Mouse (Mus musculus): ENCODE data around the gene Sptbn4. TPM values are rescaled to one million over a fixed set of nuclear protein-coding genes. Genes with fewer than 3 reads are reported as not detected.

Sptbn4 gene
- polyA plus RNA-seq, 1 experiment from 2014 or later: 0.09 TPM

DNA sequence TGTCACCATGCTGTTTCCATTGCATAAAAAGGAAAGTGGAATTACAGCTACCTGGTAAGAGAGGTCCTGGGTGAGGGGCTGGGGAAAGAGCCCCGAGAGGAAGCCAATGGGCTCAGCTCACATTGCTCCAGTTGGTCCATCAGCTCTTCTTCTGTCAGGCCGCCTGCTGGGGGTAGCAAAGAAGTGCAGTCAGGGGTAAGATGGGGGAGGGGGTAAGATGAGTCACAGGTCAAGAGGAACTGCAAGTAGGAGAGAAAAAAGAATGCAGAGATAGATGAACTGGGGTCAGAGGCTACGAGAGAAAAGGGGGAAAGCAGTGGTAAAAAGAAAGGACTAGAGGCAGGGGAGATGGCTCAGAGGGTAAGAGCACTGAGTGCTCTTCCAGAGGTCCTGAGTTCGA is 104.9 kb downstream of the Sptbn4 start:
- no peak for ATAC-seq (ENCODE audit: insufficient read depth)
- Histone ChIP-seq H3K4me2 (no peak overlapping the region), H3K4me1 (replicated peaks) (no peaks in the 10 kb centered on the region; the same call in 1 of the 2 replicates), H3K9ac (no peak overlapping the region), H3K27ac (replicated peaks) (no peak overlapping the region), H3K9me3 (replicated peaks) (no peaks in the 10 kb centered on the region), H3K4me3 (replicated peaks) (no peak overlapping the region), H3K27me3 (peaks cover 34% of the 10 kb centered on the region), H3K36me3 (replicated peaks) (0 out of 2 replicates have a peak, but pooled peaks cover 5% of the 10 kb centered on the region)
- 43% methylated on average over 4 of the region's 4 CpGs for WGBS (ENCODE audit: insufficient replicate concordance)

DNA sequence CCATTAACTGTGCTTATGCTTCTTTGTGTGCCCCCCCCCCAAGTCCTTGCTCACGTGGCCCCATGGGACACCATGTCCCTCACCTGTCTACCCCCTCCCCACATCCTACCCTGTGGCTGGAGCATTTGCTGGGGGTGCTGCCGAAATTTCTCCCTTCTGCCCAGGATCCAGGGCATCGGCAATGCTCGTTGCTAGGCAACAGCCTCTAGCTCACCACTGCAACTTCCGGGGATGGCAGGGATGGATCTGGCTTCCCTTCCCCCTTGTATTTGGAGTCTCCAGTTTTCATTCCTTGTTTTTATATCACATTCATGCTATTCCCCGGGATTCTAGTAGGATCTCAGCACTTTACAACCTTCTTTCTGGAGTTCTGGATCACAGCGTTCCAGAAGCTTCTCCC is 108.0 kb downstream of the Sptbn4 start:
- peaks cover 8% of the 10 kb centered on the region; the same call in 1 of the 2 replicates for H3K4me1 ChIP-seq (replicated peaks)
- 29% methylated on average over 7 of the region's 7 CpGs for WGBS (ENCODE audit: insufficient replicate concordance)
- no peak overlapping the region for H3K4me3 ChIP-seq (replicated peaks)
- 0 out of 2 replicates have a peak, but pooled peaks cover 1% of the 10 kb centered on the region for H3K36me3 ChIP-seq (replicated peaks)
- H3K4me2 ChIP-seq: no peak overlapping the region
- H3K9ac ChIP-seq: no peak overlapping the region
- no peaks in the 10 kb centered on the region for H3K9me3 ChIP-seq (replicated peaks)
- H3K27ac ChIP-seq (replicated peaks): no peak overlapping the region
- H3K27me3 ChIP-seq: peaks cover 65% of the 10 kb centered on the region
- no peak for ATAC-seq (ENCODE audit: insufficient read depth)

DNA sequence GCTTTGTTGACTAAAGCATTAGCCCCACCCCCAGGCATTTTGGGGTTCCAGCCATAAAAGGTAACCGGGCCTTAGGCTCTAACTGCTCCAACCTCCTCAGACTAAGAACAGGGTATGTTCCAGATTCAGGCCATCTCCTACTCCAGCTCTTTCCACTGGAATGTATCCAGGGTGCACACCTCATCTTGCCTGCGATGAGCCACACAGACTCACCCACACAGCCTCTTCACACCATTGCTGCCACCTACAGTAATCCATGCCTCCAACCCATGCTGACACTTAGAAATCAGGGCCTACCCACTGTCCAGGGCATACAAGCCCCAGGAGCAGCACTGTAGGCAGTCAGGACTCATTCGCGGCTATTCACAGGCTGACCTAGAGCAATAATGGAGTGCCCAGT is 108.4 kb downstream of the Sptbn4 start:
- ATAC-seq (ENCODE audit: insufficient read depth): no peak
- H3K9ac ChIP-seq: no peak overlapping the region
- 64% methylated on average over 4 of the region's 4 CpGs for WGBS (ENCODE audit: insufficient replicate concordance)

DNA sequence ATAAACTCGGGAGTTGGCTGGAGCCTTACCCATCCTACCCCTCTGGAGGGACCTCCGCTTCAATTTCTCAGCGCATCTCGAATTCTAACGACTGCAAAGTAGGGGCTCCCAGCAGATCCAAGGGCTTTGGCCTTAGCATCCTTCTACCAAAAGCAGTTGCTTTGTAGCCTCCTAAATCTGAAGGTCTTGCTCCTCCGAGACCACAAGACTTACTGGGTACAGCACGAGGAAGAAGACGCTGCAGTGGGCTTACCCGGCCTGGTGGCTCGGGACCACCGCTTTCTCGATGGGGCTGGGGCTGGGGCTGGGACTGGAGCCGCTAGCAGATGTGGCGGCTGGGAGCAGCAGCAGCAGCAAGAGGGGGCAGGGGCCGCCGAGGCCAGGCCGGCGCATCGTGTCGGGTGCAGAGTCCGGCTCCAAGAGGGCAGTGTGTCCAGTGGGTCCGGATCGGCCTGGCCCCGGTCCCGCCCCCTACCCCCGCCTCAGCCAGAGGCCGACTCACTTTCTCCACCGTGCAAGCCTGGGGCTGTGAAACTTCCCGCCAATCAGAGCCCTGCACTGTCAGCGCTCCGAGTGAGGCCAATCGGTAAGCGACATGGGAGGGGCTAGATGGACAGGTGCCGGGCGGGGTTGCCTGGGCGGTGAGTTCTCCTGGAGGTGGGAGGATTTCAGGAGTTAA is 110.2 kb downstream of the Sptbn4 start, which contains the start of gene Ltbp4:
Gene Ltbp4 (minus strand): TSS at position 518 of the 679 bp plus-strand sequence.
- peak within 1 kb of the TSS; percentile 50 for H3K4me2 ChIP-seq
- peaks cover 87% of the 10 kb centered on the region for H3K27me3 ChIP-seq
- H3K36me3 ChIP-seq (replicated peaks): no peaks in the 10 kb centered on the region
- peak; percentile 66 for ATAC-seq (ENCODE audit: insufficient read depth)
- H3K4me3 ChIP-seq (replicated peaks): peak within 1 kb of the TSS; percentile 14; the same call in 1 of the 2 replicates
- H3K4me1 ChIP-seq (replicated peaks): peaks cover 18% of the 10 kb centered on the region
- H3K9me3 ChIP-seq (replicated peaks): no peaks in the 10 kb centered on the region
- WGBS (ENCODE audit: insufficient replicate concordance): 2% methylated on average over 36 of the region's 36 CpGs
- H3K27ac ChIP-seq (replicated peaks): no peak within 1 kb of the TSS
- H3K9ac ChIP-seq: 0 out of 2 replicates have a peak within 1 kb of the TSS, but pooled peaks have one; percentile 2

More for the DNA sequence above, 108.4 kb downstream of the Sptbn4 start:
- H3K4me1 ChIP-seq (replicated peaks): peaks cover 8% of the 10 kb centered on the region; the same call in 1 of the 2 replicates
- no peaks in the 10 kb centered on the region for H3K36me3 ChIP-seq (replicated peaks)
- H3K27ac ChIP-seq (replicated peaks): no peak overlapping the region
- H3K27me3 ChIP-seq: peaks cover 69% of the 10 kb centered on the region
- no peak overlapping the region for H3K4me3 ChIP-seq (replicated peaks)
- no peaks in the 10 kb centered on the region for H3K9me3 ChIP-seq (replicated peaks)
- no peak overlapping the region for H3K4me2 ChIP-seq

DNA sequence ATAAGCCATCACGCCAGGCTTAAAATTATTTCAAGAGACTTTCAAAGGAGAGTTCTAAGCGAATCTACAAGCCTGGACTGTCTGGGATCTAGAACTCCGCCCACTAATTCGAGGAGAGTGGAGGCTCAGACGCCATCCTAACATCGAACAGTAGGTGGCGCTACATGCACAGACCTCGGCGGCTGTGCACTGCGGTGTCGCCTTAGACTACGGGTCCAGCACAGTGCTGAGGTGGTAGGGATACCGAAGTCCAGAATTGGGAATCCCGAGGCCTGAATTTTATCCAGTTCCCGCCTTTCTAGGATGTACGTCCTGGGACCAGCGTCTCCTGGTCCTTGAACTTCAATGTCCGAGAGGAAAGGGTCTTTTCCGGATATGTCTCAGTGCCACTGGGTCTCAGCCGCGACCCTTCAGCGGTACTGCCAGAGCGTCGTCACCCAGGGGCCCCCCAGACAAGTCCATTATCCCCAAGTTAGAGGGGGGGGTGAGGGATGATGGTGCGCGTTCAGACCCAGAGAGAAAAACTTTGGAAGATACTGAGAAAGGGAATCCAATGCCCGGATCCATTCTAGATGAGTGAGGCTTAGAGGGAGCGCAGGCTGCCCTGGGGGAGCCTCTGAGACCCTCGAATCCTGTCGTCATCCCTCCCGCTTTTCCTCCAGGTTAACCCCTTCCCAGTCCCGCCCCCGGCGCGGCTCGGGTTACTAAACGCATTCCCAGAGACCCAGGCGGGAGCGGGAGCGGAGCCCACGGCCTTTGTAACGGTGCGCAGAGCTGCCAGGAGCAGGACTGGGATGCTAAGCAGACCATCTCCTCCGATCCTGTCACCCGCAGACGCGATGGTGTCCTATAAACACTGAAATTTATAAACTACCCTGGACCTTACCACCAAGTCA is 111.3 kb downstream of the Sptbn4 start:
- WGBS (ENCODE audit: insufficient replicate concordance): 2% methylated on average over 47 of the region's 47 CpGs
- Histone ChIP-seq H3K9ac (no peak overlapping the region), H3K27me3 (peaks cover 98% of the 10 kb centered on the region), H3K9me3 (replicated peaks) (no peaks in the 10 kb centered on the region), H3K4me2 (peak overlapping the region; percentile 29), H3K4me3 (replicated peaks) (no peak overlapping the region; the same call in 1 of the 2 replicates), H3K36me3 (replicated peaks) (no peaks in the 10 kb centered on the region), H3K4me1 (replicated peaks) (peaks cover 29% of the 10 kb centered on the region), H3K27ac (replicated peaks) (no peak overlapping the region)
- peak; percentile 49 for ATAC-seq (ENCODE audit: insufficient read depth)

DNA sequence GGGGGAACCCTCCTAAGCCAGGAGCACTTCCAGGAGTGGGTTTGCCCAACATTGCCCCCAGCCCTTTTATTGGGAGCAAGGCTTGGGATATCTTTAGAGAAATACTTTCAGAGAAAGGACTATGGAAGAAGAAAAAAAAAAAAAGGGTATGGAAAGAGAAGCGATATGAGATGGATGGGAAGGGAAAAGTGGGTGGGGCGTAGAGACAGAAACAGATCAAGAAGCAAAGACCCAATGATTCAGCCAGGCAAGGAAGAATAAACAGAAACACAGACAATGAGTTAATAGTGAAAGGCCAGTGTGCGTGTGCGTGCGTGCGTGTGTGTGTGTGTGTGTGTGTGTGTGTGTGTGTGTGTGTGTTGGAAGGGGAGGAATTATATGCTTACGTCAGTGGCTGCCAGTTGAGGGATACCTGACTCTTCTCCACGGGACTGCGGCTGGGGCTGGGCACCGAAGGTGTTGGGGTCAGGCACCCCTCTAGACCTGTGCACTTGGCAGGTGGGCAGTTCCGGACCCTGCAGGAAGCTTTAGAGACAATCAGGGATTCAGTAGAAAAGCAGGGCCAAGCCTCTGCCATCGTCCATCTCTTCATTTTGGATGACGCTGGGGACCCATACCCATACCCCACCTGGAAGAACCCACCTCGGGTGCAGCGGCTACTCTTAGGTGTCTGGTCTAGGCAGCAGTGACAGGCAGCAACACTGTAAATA is 112.3 kb downstream of the Sptbn4 start:
- WGBS (ENCODE audit: insufficient replicate concordance): 49% methylated on average over 15 of the region's 15 CpGs
- Histone ChIP-seq H3K9ac (no peak overlapping the region), H3K4me3 (replicated peaks) (no peak overlapping the region), H3K4me2 (no peak overlapping the region), H3K27ac (replicated peaks) (no peak overlapping the region), H3K4me1 (replicated peaks) (peaks cover 39% of the 10 kb centered on the region), H3K27me3 (peaks cover 100% of the 10 kb centered on the region), H3K9me3 (replicated peaks) (no peaks in the 10 kb centered on the region), H3K36me3 (replicated peaks) (no peaks in the 10 kb centered on the region)
- ATAC-seq (ENCODE audit: insufficient read depth): no peak

DNA sequence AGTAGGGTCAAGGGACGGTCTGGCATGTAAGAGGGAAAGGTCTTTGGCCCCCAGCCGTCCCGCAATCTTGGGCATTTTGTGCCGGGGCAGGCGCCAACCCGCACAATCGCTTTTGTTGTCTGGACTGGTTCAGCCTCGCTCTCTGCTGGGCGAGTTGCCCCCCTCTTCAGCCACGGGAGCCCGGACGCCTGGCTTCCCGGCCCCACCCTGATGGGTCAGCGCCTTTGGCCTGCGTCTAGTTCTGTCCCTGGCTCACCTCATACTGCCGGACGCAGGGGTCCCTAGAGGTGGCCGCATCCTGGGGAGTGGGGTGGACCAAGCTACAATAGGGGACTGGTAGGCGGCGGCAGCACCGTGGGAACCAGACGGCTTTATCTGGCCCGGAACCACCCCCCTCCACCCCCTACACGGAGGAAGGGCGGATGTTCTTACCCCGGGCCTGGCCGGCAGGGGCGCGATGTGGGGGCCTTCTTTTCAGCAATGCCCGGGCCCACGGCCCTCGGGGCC is 113.0 kb downstream of the Sptbn4 start:
- Histone ChIP-seq H3K27me3 (peaks cover 100% of the 10 kb centered on the region), H3K4me3 (replicated peaks) (no peak overlapping the region), H3K36me3 (replicated peaks) (no peaks in the 10 kb centered on the region), H3K4me1 (replicated peaks) (peaks cover 46% of the 10 kb centered on the region), H3K27ac (replicated peaks) (no peak overlapping the region), H3K9ac (no peak overlapping the region), H3K4me2 (no peak overlapping the region), H3K9me3 (replicated peaks) (no peaks in the 10 kb centered on the region)
- 3% methylated on average over 32 of the region's 32 CpGs for WGBS (ENCODE audit: insufficient replicate concordance)
- ATAC-seq (ENCODE audit: insufficient read depth): no peak

DNA sequence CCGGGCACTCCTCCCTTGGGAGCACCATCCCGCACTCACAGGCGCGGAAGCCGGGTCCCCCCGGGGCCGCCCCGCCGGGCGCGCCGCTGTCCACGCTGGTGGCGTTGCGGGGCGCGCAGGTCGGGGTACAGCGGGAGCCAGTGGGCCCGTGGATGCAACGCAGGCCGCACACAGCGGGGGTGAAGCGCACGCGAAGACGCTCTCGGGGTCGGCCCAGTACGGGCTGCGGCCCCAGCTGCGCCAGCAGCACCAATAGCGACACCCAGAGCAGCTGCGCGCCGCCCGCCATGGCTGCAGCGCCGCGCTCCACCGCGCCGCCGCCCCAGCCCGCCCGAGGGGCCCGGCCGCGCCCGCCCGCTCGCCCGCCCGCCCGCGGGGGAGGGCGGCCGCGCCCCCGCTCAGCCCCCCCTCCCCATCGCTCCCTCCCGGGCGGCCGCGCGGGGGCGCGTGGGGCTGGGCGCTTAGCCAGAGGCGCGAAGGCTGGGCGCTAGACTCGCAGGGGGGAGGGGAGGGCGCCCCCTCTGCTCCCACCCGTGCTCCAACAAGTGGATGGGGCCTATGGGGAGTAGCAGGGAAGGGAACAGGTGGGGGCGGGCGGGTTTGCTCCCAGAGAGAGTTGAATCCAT is 114.1 kb downstream of the Sptbn4 start:
- Histone ChIP-seq H3K27ac (replicated peaks) (no peak overlapping the region), H3K27me3 (peaks cover 100% of the 10 kb centered on the region), H3K4me2 (peak overlapping the region; percentile 72), H3K9ac (no peak overlapping the region; the same call in 1 of the 2 replicates), H3K36me3 (replicated peaks) (no peaks in the 10 kb centered on the region), H3K9me3 (replicated peaks) (no peaks in the 10 kb centered on the region), H3K4me3 (replicated peaks) (peak overlapping the region; percentile 39), H3K4me1 (replicated peaks) (peaks cover 55% of the 10 kb centered on the region)
- 2% methylated on average over 51 of the region's 77 CpGs for WGBS (ENCODE audit: insufficient replicate concordance)
- ATAC-seq (ENCODE audit: insufficient read depth): no peak

DNA sequence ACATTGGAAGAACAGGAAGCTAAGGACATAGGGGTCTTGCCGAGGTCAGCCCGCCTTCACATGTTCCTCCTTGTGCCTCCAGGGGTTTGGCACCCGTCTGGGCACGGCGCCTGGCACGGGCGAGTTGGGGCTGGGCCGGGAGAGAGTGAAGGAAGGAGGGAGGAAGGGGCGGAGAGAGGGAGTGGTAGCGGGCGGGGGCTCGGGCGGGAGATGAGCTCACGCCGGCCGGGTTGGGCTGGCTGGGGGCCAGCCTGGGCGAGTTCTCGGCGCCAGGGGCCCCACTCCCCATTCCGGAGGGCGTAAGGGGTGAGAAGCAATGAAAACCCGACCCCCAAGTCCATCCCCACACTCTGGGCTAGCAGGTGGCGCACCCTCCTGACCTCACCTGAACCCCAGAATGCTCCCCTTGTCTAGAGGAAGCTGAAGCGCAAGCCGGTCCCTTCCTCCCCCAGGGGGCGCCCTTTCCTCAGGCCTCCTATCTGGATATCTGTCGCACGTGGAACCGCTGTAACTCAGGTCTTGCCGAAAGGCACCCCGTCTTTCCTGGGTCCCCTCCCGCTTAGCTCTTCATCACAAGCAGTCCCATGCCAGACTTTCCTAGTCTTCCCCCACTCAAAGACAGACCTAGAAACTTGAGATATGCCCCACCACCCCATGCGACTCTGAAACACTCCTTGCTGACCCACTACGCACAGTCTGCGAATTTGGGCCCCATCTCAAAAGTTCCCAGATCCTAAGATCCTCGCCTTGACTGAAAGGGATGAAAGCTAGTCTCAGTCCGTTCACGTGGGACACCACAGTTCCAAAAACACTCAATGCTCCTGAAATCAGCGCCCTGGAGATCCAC is 114.9 kb downstream of the Sptbn4 start:
- H3K27me3 ChIP-seq: peaks cover 100% of the 10 kb centered on the region
- H3K4me3 ChIP-seq (replicated peaks): peak overlapping the region; percentile 39
- H3K9me3 ChIP-seq (replicated peaks): no peaks in the 10 kb centered on the region
- 2% methylated on average over 38 of the region's 39 CpGs for WGBS (ENCODE audit: insufficient replicate concordance)
- no peak overlapping the region for H3K27ac ChIP-seq (replicated peaks)
- no peak for ATAC-seq (ENCODE audit: insufficient read depth)
- H3K4me1 ChIP-seq (replicated peaks): peaks cover 55% of the 10 kb centered on the region
- peak overlapping the region; percentile 72 for H3K4me2 ChIP-seq
- no peak overlapping the region for H3K9ac ChIP-seq
- no peaks in the 10 kb centered on the region for H3K36me3 ChIP-seq (replicated peaks)
